27 mouse cellular contexts compared by ENCODE assay signal in the genomic region with DNA sequence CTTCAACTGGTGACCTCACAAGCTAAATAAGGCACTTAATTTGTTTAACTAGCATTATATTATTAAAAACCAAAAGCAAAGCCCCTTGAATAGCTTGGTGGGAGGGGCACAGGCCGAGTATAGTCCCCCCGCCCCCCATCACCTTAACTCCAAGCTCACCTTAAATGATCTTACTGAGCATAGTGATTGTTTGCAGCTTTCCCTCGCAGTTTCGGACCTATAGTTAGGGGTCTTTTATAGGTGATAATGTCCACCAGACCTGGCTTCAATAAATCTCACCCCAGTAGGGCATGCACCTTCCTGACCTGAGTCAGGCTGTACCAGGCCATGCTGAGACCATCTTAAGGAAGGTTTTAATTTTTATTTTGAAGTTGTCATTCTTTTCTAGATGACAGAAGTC. TPM values are rescaled to one million over a fixed set of nuclear protein-coding genes. Genes with fewer than 3 reads are reported as not detected.
DNase-seq lines count a peak whose midpoint lies in the region; ATAC-seq lines count a peak whose summit lies in the region.
"Had no signal": no experiment of that assay in that cellular context is flagged by ENCODE, and none has a peak within 500 bp of the region (broad histone marks: within the 10 kb centered on the region; RNA-seq: fewer than 3 reads in every experiment).

No protein-coding gene starts in this region.

- WGBS in limb, embryonic 11.5 days = 20% methylated on average over 4 of the region's 4 CpGs
- 29% methylated on average over 4 of the region's 4 CpGs for WGBS in limb, embryonic 13.5 days
- WGBS in forebrain, embryonic 13.5 days = 80% methylated on average over 4 of the region's 4 CpGs

- DNase-seq in heart, adult 11 months = peak; percentile 69
- no peak for DNase-seq in heart, adult 18-20 months
- DNase-seq in forelimb bud, embryonic 11.5 days (ENCODE audit: low read depth, low spot score) = peak; percentile 55
- DNase-seq in limb, embryonic 11.5 days (ENCODE audit: low spot score) = peak; percentile 57
- DNase-seq in gastrocnemius, postnatal 4 days (ENCODE audit: low spot score in 2 of 2) = no peak
- DNase-seq: adrenal gland, adult 2 months; adrenal gland, postnatal 10 days; adrenal gland, postnatal 25 days; B cell, adult 2 months; cerebellum, adult 11 months; cerebellum, adult 18-20 months; cerebellum, adult 8-10 months; cerebellum, adult 9-11 months; cerebellum, postnatal 14 days; cerebellum, postnatal 36 days; embryo, embryonic 11 days; forebrain, postnatal 0 days had no signal

- peaks cover 7% of the 10 kb centered on the region for H3K36me3 ChIP-seq in limb, embryonic 11.5 days (ENCODE audit: control insufficient read depth, insufficient read depth, low read length)
- H3K36me3 ChIP-seq in limb, embryonic 13.5 days = peaks cover 24% of the 10 kb centered on the region
- peaks cover 24% of the 10 kb centered on the region for H3K36me3 ChIP-seq in forebrain, embryonic 13.5 days (ENCODE audit: poor library complexity, severe bottlenecking)
- H3K36me3 ChIP-seq: forebrain, embryonic 15.5 days had no signal

- peak overlapping the region; percentile 8; the same call in 1 of the 2 replicates for H3K4me3 ChIP-seq in limb, embryonic 11.5 days (ENCODE audit: low read depth, low read length)
- no peak overlapping the region for H3K4me3 ChIP-seq in limb, embryonic 13.5 days
- no peak overlapping the region for H3K4me3 ChIP-seq in forebrain, embryonic 13.5 days
- H3K4me3 ChIP-seq: embryonic facial prominence, embryonic 13.5 days; embryonic facial prominence, embryonic 15.5 days; erythroblast, embryonic 14.5 days; forebrain, embryonic 10.5 days; forebrain, embryonic 12.5 days; forebrain, embryonic 15.5 days had no signal

- ATAC-seq in limb, embryonic 11.5 days (ENCODE audit: insufficient number of reproducible peaks, low FRiP score, low TSS enrichment, low read depth) = no peak
- no peak for ATAC-seq in limb, embryonic 13.5 days (ENCODE audit: low FRiP score, low read depth)
- ATAC-seq in frontal cortex, adult (ENCODE audit: low TSS enrichment) = no peak
- ATAC-seq in forebrain, embryonic 13.5 days = no peak
- ATAC-seq: forebrain, embryonic 15.5 days; forebrain, postnatal 0 days had no signal

- H3K27me3 ChIP-seq in limb, embryonic 11.5 days (ENCODE audit: control insufficient read depth, insufficient read depth, low read length) = no peaks in the 10 kb centered on the region
- H3K27me3 ChIP-seq in limb, embryonic 13.5 days = no peaks in the 10 kb centered on the region
- no peaks in the 10 kb centered on the region for H3K27me3 ChIP-seq in forebrain, embryonic 13.5 days
- H3K27me3 ChIP-seq: embryonic facial prominence, embryonic 13.5 days; embryonic facial prominence, embryonic 15.5 days; forebrain, embryonic 12.5 days; forebrain, embryonic 15.5 days had no signal

- peaks cover 4% of the 10 kb centered on the region for H3K4me1 ChIP-seq in limb, embryonic 11.5 days (ENCODE audit: control insufficient read depth, insufficient read depth, low read length)
- H3K4me1 ChIP-seq in limb, embryonic 13.5 days = 0 out of 2 replicates have a peak, but pooled peaks cover 5% of the 10 kb centered on the region
- no peaks in the 10 kb centered on the region for H3K4me1 ChIP-seq in forebrain, embryonic 13.5 days
- H3K4me1 ChIP-seq: embryonic facial prominence, embryonic 13.5 days; embryonic facial prominence, embryonic 15.5 days; forebrain, embryonic 12.5 days; forebrain, embryonic 15.5 days had no signal

- H3K4me2 ChIP-seq in limb, embryonic 11.5 days (ENCODE audit: low read depth, severe bottlenecking) = peak overlapping the region; percentile 22; the same call in 1 of the 2 replicates
- peak overlapping the region; percentile 14; the same call in 1 of the 2 replicates for H3K4me2 ChIP-seq in limb, embryonic 13.5 days (replicated peaks)
- H3K4me2 ChIP-seq in forebrain, embryonic 13.5 days = no peak overlapping the region
- H3K4me2 ChIP-seq: embryonic facial prominence, embryonic 13.5 days; embryonic facial prominence, embryonic 15.5 days; forebrain, embryonic 12.5 days; forebrain, embryonic 15.5 days had no signal

- no peak overlapping the region for H3K9ac ChIP-seq in limb, embryonic 11.5 days (ENCODE audit: low read length)
- no peak overlapping the region for H3K9ac ChIP-seq in limb, embryonic 13.5 days
- H3K9ac ChIP-seq in forebrain, embryonic 13.5 days = no peak overlapping the region
- H3K9ac ChIP-seq: embryonic facial prominence, embryonic 13.5 days; embryonic facial prominence, embryonic 15.5 days; forebrain, embryonic 12.5 days; forebrain, embryonic 15.5 days; forebrain, postnatal 0 days had no signal

- H3K9me3 ChIP-seq in limb, embryonic 11.5 days (ENCODE audit: control insufficient read depth, low read length) = peaks cover 7% of the 10 kb centered on the region; the same call in 1 of the 2 replicates
- peaks cover 47% of the 10 kb centered on the region for H3K9me3 ChIP-seq in limb, embryonic 13.5 days
- peaks cover 38% of the 10 kb centered on the region for H3K9me3 ChIP-seq in forebrain, embryonic 13.5 days (replicated peaks)

- no peak overlapping the region for H3K27ac ChIP-seq in limb, embryonic 11.5 days (replicated peaks; ENCODE audit: low read depth, low read length)
- H3K27ac ChIP-seq in limb, embryonic 13.5 days = no peak overlapping the region
- no peak overlapping the region for H3K27ac ChIP-seq in forebrain, embryonic 13.5 days
- H3K27ac ChIP-seq: embryonic facial prominence, embryonic 13.5 days; embryonic facial prominence, embryonic 15.5 days; forebrain, embryonic 10.5 days; forebrain, embryonic 12.5 days; forebrain, embryonic 15.5 days had no signal

RNA-seq across cellular contexts. Expression of gene Peg10, which starts 4.2 kb away (rescaled TPM):
- 1 to 10 TPM; 1.1 to 1.3 TPM for total RNA-seq in heart, adult 18-20 months (2021)
- 38.9 and 40.0 TPM in 2 replicates for polyA plus RNA-seq in limb, embryonic 11.5 days (2014; fragmentation: Nextera tagmentation; extraction: Ambion mirVana)
- 11.4 and 11.8 TPM in 2 replicates for polyA plus RNA-seq in limb, embryonic 13.5 days (2015; fragmentation: Nextera tagmentation; extraction: Ambion mirVana)
- total RNA-seq in gastrocnemius, postnatal 4 days (2021) = 100 to 1,000 TPM; 136 to 193 TPM
- 7.4 and 8.3 TPM in 2 replicates for polyA plus RNA-seq in forebrain, embryonic 13.5 days (2015; fragmentation: Nextera tagmentation; extraction: Ambion mirVana)
- total RNA-seq: MEL had no signal

RNA-seq across cellular contexts. Expression of gene Sgce, which starts 4.3 kb away (rescaled TPM):
- total RNA-seq in heart, adult 18-20 months (2021) = 10 to 100 TPM; 16.5 to 19.4 TPM
- 49.3 and 53.4 TPM in 2 replicates for polyA plus RNA-seq in limb, embryonic 11.5 days (2014; fragmentation: Nextera tagmentation; extraction: Ambion mirVana)
- polyA plus RNA-seq in limb, embryonic 13.5 days (2015; fragmentation: Nextera tagmentation; extraction: Ambion mirVana) = 77.7 and 78.6 TPM in 2 replicates
- total RNA-seq in gastrocnemius, postnatal 4 days (2021) = 10 to 100 TPM; 69.7 to 73.5 TPM
- 51.3 and 56.4 TPM in 2 replicates for polyA plus RNA-seq in forebrain, embryonic 13.5 days (2015; fragmentation: Nextera tagmentation; extraction: Ambion mirVana)
- total RNA-seq: MEL had no signal
- polyA plus RNA-seq: erythroblast, embryonic 14.5 days had no signal

Comparison
In these comparisons a context has a peak if more than half of its experiments do, and no peak if none do; other contexts are left out.
1. DNase-seq: peak in heart, adult 11 months (single experiment), forelimb bud, embryonic 11.5 days (single experiment) and limb, embryonic 11.5 days (single experiment); none in heart, adult 18-20 months (0 of 2) and gastrocnemius, postnatal 4 days (0 of 2).